Mouse (Mus musculus): Measurements from ENCODE around the gene Gm21970. TPM values are rescaled to one million over a fixed set of nuclear protein-coding genes. Genes with fewer than 3 reads are reported as not detected.

The Gm21970 gene
- polyA plus RNA-seq, 1 experiment = not detected

- Histone ChIP-seq H3K4me3 (ENCODE audit: control insufficient read depth, low read depth, low read length) (no peak overlapping the region), H3K4me1 (ENCODE audit: control insufficient read depth, insufficient read depth, low read length) (no peaks in the 10 kb centered on the region; the same call in 1 of the 2 replicates), H3K27ac (ENCODE audit: control insufficient read depth, insufficient read depth, low read depth, low read length) (no peak overlapping the region), H3K36me3 (ENCODE audit: control insufficient read depth, insufficient read depth, low read length) (no peaks in the 10 kb centered on the region), H3K27me3 (ENCODE audit: control insufficient read depth, insufficient read depth, low read length) (no peaks in the 10 kb centered on the region)
- TF ChIP-seq CTCF (IDR thresholded peaks at IDR 0.05; ENCODE audit: control insufficient read depth, insufficient read depth, insufficient replicate concordance, low read depth, low read length) (no peak), POLR2A (IDR thresholded peaks at IDR 0.05; ENCODE audit: control insufficient read depth, low read depth, low read length) (no peak)
Observed at GRCm38 (mm10) chr16:91413102-91413844, 21.8 kb downstream of the Gm21970 start.

GRCm38 (mm10) chr16:91415391-91416189 lies 24.1 kb downstream of the Gm21970 start:
- TF ChIP-seq CTCF (IDR thresholded peaks at IDR 0.05; ENCODE audit: control insufficient read depth, insufficient read depth, insufficient replicate concordance, low read depth, low read length) = no peak
- no peak for TF ChIP-seq POLR2A (IDR thresholded peaks at IDR 0.05; ENCODE audit: control insufficient read depth, low read depth, low read length)
- Histone ChIP-seq H3K27me3 (ENCODE audit: control insufficient read depth, insufficient read depth, low read length) (no peaks in the 10 kb centered on the region), H3K4me3 (ENCODE audit: control insufficient read depth, low read depth, low read length) (no peak overlapping the region), H3K27ac (ENCODE audit: control insufficient read depth, insufficient read depth, low read depth, low read length) (no peak overlapping the region), H3K4me1 (ENCODE audit: control insufficient read depth, insufficient read depth, low read length) (no peaks in the 10 kb centered on the region; the same call in 1 of the 2 replicates), H3K36me3 (ENCODE audit: control insufficient read depth, insufficient read depth, low read length) (no peaks in the 10 kb centered on the region)

GRCm38 (mm10) chr16:91416357-91416756 lies 24.8 kb downstream of the Gm21970 start:
- Histone ChIP-seq H3K4me1 (ENCODE audit: control insufficient read depth, insufficient read depth, low read length) (no peaks in the 10 kb centered on the region; the same call in 1 of the 2 replicates), H3K4me3 (ENCODE audit: control insufficient read depth, low read depth, low read length) (no peak overlapping the region), H3K36me3 (ENCODE audit: control insufficient read depth, insufficient read depth, low read length) (no peaks in the 10 kb centered on the region), H3K27ac (ENCODE audit: control insufficient read depth, insufficient read depth, low read depth, low read length) (peak overlapping the region; percentile 73), H3K27me3 (ENCODE audit: control insufficient read depth, insufficient read depth, low read length) (no peaks in the 10 kb centered on the region)
- TF ChIP-seq CTCF (IDR thresholded peaks at IDR 0.05; ENCODE audit: control insufficient read depth, insufficient read depth, insufficient replicate concordance, low read depth, low read length) (no peak), POLR2A (IDR thresholded peaks at IDR 0.05; ENCODE audit: control insufficient read depth, low read depth, low read length) (no peak)

- TF ChIP-seq POLR2A (IDR thresholded peaks at IDR 0.05; ENCODE audit: control insufficient read depth, low read depth, low read length) (no peak), CTCF (IDR thresholded peaks at IDR 0.05; ENCODE audit: control insufficient read depth, insufficient read depth, insufficient replicate concordance, low read depth, low read length) (no peak)
- H3K4me1 ChIP-seq (ENCODE audit: control insufficient read depth, insufficient read depth, low read length) = no peaks in the 10 kb centered on the region; the same call in 1 of the 2 replicates
- H3K4me3 ChIP-seq (ENCODE audit: control insufficient read depth, low read depth, low read length) = no peak overlapping the region
- H3K27ac ChIP-seq (ENCODE audit: control insufficient read depth, insufficient read depth, low read depth, low read length) = peak overlapping the region; percentile 73
- H3K36me3 ChIP-seq (ENCODE audit: control insufficient read depth, insufficient read depth, low read length) = no peaks in the 10 kb centered on the region
- no peaks in the 10 kb centered on the region for H3K27me3 ChIP-seq (ENCODE audit: control insufficient read depth, insufficient read depth, low read length)
Observed at GRCm38 (mm10) chr16:91416938-91417337, 25.4 kb downstream of the Gm21970 start.

GRCm38 (mm10) chr16:91418531-91418930 lies 27.0 kb downstream of the Gm21970 start:
- H3K36me3 ChIP-seq (ENCODE audit: control insufficient read depth, insufficient read depth, low read length) = no peaks in the 10 kb centered on the region
- H3K4me1 ChIP-seq (ENCODE audit: control insufficient read depth, insufficient read depth, low read length) = no peaks in the 10 kb centered on the region; the same call in 1 of the 2 replicates
- no peak for TF ChIP-seq POLR2A (IDR thresholded peaks at IDR 0.05; ENCODE audit: control insufficient read depth, low read depth, low read length)
- TF ChIP-seq CTCF (IDR thresholded peaks at IDR 0.05; ENCODE audit: control insufficient read depth, insufficient read depth, insufficient replicate concordance, low read depth, low read length) = no peak
- H3K4me3 ChIP-seq (ENCODE audit: control insufficient read depth, low read depth, low read length) = no peak overlapping the region
- no peaks in the 10 kb centered on the region for H3K27me3 ChIP-seq (ENCODE audit: control insufficient read depth, insufficient read depth, low read length)
- no peak overlapping the region for H3K27ac ChIP-seq (ENCODE audit: control insufficient read depth, insufficient read depth, low read depth, low read length)

GRCm38 (mm10) chr16:91425816-91426215 lies 34.3 kb downstream of the Gm21970 start:
- Histone ChIP-seq H3K27ac (ENCODE audit: control insufficient read depth, insufficient read depth, low read depth, low read length) (no peak overlapping the region), H3K27me3 (ENCODE audit: control insufficient read depth, insufficient read depth, low read length) (no peaks in the 10 kb centered on the region), H3K4me1 (ENCODE audit: control insufficient read depth, insufficient read depth, low read length) (no peaks in the 10 kb centered on the region), H3K4me3 (ENCODE audit: control insufficient read depth, low read depth, low read length) (no peak overlapping the region), H3K36me3 (ENCODE audit: control insufficient read depth, insufficient read depth, low read length) (no peaks in the 10 kb centered on the region)
- TF ChIP-seq POLR2A (IDR thresholded peaks at IDR 0.05; ENCODE audit: control insufficient read depth, low read depth, low read length) = no peak
- no peak for TF ChIP-seq CTCF (IDR thresholded peaks at IDR 0.05; ENCODE audit: control insufficient read depth, insufficient read depth, insufficient replicate concordance, low read depth, low read length)

- no peaks in the 10 kb centered on the region for H3K4me1 ChIP-seq (ENCODE audit: control insufficient read depth, insufficient read depth, low read length)
- TF ChIP-seq CTCF (IDR thresholded peaks at IDR 0.05; ENCODE audit: control insufficient read depth, insufficient read depth, insufficient replicate concordance, low read depth, low read length) = no peak
- no peak for TF ChIP-seq POLR2A (IDR thresholded peaks at IDR 0.05; ENCODE audit: control insufficient read depth, low read depth, low read length)
- no peaks in the 10 kb centered on the region for H3K36me3 ChIP-seq (ENCODE audit: control insufficient read depth, insufficient read depth, low read length)
- no peak overlapping the region for H3K4me3 ChIP-seq (ENCODE audit: control insufficient read depth, low read depth, low read length)
- H3K27me3 ChIP-seq (ENCODE audit: control insufficient read depth, insufficient read depth, low read length) = no peaks in the 10 kb centered on the region
- no peak overlapping the region for H3K27ac ChIP-seq (ENCODE audit: control insufficient read depth, insufficient read depth, low read depth, low read length)
Observed at GRCm38 (mm10) chr16:91426586-91426985, 35.1 kb downstream of the Gm21970 start.
